Mouse (Mus musculus): ENCODE measurements at regions not wholly inside any gene's neighbourhood (a gene's known extent, or its start where the extent isn't known, plus 50 kb on each side); places are given as distances from the start of the nearest gene placed in this dataset.

DNA sequence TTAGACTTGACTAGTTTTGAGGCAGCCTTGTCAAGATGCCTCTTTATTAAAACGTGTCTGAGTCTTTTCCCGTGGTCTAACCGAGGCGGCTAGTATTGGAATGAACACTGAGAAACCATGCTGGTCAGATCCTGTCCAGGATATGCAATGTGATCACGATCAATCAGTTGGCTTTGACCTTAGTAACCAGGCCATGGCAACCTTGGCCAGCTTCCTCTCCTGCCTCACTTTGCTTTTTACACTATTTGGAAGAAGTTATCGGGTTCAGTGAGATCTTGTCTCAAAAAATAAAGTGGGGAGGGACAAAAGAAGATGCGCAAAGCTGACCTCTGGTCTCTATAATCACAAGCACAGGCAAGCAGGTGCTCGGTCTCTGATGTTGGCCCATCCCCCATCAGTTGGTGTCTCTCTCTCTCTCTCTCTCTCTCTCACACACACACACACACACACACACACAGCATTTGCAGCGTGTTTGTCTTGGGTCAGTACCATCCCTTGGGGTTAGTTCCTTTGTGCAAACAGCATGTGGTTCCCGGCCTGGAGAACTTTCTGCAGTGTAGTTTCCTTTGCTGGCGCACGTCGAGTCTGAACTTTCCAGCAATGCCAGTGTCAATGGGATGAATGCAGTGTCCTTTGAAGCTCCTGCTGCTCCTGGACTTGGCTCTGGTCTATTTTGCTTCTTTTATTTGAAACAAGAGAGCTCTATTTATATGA is 117.6 kb upstream of the Spdye4c start:
- DNase-seq (ENCODE audit: low spot score), result no peak

DNA sequence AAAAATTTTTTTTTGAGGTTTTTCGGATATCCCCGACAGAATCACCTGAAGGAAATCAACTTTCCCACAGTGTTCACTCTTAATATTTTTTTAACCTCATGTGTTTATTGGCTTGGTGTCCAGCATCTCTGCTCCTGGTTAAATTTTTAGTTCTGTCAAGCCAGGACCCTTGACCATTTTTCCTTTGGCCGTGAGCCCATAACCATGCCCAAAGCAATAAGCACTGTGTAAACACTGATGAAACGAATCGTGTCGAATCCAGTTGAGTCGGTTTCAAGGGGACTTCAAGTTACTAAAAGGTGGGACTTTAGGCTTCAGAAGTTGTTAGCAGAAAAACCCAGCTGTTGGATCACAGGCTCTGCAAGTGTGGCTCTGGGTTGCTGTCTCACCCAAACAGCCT is 117.0 kb upstream of the Spdye4c start:
- no peak for DNase-seq (ENCODE audit: low spot score)

DNA sequence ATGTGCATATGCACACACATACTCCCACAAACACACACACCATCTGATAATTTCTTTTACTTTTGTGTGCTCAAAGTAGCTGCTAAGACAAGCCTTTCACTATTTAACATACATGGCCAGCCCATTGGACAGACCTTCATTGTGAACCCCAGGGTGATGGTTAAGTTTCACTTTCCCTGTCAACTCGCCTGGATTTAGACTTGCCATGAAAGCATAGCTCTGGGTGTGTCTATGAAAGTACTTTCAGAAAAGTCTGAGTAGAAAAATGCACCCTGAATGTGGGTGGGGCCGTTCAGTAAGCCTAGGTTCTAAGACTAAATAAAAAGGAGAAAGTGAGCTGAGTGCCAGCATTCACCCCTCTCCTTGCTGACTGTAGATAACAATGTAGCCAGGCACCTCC is 113.8 kb upstream of the Spdye4c start:
- no peak for DNase-seq (ENCODE audit: low spot score)

DNA sequence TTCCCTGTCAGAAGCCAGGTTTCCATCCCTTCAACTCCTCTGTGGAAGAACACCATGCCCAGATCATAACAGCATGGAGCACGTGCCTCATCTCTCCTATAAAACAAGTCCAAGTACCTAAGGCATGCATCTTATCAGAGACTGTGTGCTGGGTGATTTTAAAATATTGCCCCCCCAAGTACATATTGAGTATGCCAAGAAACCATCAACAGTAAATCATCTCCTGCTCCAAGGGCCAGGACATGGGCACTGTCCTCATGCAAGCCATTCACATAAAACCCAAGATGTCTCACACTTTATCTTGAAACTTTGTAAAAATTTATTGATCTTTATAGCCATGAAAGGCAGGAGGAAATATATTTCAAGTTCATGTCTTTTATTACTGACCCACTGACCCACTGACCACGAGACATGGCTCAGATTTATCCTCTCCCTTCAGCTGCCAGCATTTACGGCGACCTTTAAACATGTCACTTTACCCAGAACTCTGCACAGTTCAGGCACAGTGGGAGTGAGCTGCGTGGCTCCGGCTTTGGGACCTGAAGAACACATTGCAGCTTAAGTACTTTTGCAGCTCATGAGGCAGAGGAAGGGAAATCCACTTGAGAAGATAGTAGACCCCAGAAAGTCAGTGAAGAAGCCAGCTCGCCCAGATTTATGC is 99.7 kb upstream of the Spdye4c start:
- DNase-seq (ENCODE audit: low spot score), result no peak

GRCm38 (mm10) chr2:128493871-128494270 is 97.1 kb upstream of the Spdye4c start:
- DNase-seq (ENCODE audit: low spot score), result no peak

- DNase-seq (ENCODE audit: low spot score), result no peak
These were observed 93.1 kb upstream of the Spdye4c start for GRCm38 (mm10) chr2:128497891-128498290.

DNA sequence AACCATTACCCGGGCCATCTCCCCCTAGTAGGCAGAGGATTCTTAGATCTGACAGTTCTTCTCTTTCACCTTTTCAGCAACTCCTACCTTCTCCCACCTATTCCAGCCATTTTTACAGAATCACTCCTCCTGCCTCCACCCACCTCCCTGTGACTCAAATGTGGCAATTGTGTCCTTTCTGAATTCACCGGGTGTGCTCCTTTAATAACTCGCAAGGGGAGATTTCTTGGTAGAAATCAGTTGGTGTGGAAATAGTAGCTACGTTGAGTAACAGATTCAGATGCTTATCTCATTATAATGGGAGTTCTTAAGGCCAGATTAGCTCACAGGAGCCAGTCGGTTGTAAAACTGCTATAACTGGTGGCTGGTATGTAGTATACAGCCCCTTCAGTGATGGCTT is 92.4 kb upstream of the Spdye4c start:
- no peak for DNase-seq (ENCODE audit: low spot score)

DNA sequence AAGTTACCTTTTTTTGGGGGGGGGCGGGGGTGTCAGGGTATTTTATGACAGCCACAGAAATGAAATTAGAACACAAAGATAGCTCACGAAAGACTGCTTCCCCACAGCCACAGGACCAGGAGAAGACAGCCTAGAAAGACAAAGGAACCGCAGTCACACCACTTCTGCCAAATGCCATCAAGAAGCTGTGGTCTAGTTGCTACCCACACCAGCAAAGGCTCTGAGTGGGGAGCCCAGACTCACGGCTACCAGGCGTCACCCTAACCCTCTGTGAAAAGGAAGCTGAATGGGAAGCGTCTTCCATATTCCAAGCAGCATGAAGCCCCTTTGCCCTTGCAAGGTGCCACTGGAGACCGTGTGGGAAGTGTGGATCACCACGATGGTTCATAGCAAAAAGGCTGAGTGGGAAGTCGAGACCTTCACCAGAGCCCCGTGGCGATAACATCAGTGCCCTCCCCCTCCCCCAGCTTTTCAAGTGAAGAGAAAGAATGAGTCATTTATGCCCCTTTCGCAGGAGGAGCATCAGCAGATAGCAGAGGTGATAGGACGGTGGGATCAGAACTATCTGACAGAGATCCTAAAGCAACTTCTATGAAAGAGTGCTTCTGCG is 91.3 kb upstream of the Spdye4c start:
- no peak for DNase-seq (ENCODE audit: low spot score)

DNA sequence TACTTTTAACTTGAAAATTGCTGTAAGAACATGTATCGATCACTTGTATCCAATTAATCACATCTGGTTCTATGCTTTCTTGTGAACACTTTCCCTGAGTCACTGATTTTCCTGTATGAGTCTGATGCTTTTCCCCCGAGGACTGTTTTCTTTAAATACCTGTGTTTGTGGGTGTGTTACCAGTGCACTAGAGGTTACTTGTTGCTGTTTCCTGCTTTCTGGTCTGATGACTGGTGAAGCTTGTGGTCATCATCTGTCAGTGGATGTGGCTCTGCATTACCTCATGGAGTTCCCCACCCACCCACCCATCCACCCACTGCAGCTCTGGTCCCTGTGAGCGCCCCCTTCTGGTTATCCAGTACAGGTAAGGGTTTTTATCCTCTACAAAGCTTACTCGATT is 88.3 kb upstream of the Spdye4c start:
- DNase-seq (ENCODE audit: low spot score), result no peak

GRCm38 (mm10) chr2:128503136-128503935 is 87.7 kb upstream of the Spdye4c start:
- no peak for DNase-seq (ENCODE audit: low spot score)

- no peak for DNase-seq (ENCODE audit: low spot score)
These were observed 83.3 kb upstream of the Spdye4c start for GRCm38 (mm10) chr2:128507591-128508243.

DNA sequence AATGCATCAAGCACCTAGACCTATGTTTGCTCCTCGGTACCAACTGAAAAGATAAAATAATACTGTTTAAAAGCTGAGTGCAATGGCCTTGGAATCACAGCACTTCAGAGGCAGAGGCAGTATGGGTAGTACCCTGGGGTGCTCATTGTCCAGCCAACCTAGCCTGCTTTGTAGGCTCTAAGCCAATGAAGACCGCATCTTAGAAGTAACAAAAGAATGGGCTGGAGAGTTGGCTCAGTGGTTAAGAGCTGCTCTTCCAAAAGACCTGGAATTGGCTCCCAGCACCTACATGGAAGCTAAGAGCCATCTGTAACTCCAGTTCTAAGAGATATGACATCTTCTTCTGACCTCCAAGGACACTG is 82.8 kb upstream of the Spdye4c start:
- DNase-seq (ENCODE audit: low spot score), result no peak

GRCm38 (mm10) chr2:128511291-128511690 is 79.7 kb upstream of the Spdye4c start:
- no peak for DNase-seq (ENCODE audit: low spot score)

DNA sequence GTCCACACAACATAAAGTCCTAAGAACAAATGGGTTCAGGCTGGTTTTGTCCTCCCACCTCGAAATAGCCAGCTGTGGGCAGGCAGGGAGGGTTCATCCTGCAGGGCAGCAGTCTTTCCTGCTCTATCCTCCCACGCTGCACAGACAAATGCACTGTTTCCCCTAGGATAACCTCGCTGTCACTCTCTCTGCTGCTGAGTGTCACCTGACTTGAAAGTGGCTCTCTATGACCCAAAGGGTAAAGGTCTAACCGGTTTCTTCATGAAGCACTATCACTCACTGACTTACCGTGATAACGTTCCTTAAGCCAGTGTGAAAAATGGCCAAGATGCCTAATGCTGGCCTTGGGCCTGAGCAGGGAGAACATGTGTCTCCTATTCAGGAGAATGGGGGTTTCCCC is 78.2 kb upstream of the Spdye4c start:
- DNase-seq (ENCODE audit: low spot score), result no peak

DNA sequence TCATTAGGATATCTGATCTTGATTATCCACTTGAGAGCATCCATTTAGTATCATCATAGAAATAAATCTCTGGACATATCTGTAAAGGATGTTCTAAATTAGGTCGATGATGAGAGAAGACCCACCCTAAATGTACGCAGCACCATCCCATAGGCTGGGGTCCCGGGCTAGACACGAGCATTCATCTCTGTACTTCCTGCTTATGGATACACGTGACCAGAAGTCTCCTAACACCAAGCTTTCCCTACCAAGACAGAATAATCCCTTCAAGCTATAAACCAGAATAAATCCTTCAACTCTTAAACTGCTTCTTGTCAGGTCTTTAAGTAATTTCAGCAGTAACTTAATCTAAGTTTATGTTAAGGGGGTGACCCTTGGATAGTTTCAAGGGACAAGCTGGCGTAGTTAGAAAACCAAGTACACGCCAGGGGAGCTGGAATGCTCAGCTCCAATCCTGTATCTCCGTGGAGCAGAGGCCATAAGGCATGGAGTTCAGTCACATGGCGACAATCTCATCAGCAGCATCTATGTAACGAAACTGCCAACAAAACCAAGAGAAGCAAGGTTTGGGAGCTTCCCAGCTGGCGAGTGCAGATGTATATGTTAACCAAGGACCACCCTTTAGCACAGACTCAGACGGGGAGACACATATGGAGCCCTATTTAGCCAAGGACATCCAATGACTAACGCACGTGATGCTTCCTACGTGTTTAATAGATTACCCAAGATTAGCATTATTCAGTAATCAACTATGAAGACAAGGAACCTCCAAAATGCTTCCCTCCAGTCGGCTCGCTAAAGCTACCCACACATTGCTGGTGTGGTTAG is 76.3 kb upstream of the Spdye4c start:
- no peak for DNase-seq (ENCODE audit: low spot score)

DNA sequence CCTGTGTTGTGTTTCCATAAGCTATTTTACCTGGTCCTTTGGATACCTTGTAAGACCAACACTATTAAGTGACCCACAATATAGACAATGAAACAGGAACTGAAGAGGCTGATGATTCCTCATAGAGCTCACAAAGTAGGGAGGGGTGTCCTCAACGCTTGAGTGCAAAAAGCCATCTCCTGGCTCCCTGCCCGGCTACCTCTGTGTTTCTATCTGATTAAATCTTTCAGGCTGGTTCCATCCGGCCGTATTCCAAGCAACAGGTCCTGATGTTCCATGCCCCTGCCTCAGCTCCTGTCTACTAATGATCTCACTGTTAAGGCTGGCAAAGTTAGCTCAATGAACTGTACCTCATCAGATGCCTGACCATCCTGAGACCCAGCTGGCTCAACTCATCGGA is 75.3 kb upstream of the Spdye4c start:
- DNase-seq (ENCODE audit: low spot score), result no peak

DNA sequence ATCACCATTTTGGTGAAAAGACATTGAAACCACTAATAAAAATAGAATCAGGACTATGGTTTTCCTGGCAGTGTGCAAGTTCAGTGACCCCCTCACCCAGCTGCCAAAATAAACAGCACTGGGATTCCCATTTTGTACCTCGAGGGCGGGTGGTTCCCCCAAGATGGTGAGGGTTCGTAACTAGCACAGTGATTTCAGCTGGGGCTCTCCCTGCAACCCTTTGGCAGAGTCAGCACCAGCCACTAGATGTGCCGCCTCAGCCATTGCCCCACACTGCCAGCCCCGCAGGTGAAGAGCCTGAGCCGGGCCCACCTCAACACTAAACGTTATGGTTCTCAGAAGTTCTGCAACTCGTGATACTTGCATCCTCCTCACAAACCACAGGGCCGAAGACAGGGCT is 74.3 kb upstream of the Spdye4c start:
- no peak for DNase-seq (ENCODE audit: low spot score)

DNA sequence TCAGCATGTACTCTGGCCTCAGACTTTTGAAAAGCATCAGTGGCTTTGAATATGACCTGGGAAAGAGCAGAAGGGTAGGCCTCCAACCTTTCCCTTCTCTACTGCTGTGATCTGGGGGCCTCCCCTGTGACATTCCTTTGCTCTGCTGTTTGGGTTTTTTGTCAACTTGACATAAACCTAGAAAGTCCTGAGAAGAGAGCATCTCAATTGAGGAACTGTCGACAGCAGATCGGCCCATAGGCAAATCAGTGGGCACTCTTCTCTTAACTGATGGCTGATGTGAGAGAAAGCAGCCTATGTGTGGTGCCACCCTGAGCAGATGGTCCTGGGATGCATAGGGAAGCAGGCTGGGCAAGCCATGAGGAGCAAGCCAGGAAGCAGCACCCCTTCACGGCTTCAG is 72.9 kb upstream of the Spdye4c start:
- no peak for DNase-seq (ENCODE audit: low spot score)

GRCm38 (mm10) chr2:128521701-128522443 is 69.1 kb upstream of the Spdye4c start:
- no peak for DNase-seq (ENCODE audit: low spot score)

DNA sequence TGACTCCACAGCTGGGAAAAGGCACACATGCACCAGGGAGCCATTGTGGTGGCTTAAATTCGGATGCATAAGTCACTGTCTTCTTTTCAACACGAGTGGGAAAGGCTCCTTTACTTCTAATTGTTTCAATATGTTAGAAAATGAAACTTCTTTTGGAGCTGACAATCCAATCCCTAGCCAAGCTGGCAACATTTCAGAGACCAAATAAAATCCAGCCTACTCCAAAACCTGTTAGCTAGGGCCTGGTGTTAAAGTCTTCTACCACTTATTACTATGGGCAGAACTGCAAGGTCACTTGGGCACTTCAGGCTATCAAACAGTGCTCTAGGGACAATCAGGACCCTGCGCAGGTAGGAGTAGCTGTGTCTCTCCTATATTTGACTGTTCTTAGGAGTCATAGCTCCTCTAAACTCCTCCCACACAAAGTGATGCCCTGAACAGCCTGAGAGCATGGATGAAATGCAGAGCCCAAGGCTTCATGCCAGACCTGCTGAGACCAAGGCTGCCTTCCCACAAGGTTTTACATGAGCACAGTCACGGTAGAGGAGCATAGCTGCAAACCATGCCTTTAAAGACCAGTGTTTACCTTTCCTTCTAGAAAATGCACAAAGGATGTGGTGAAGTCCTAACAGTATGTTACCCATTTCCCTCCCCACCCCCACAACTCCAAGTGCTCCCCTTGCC is 67.4 kb upstream of the Spdye4c start:
- no peak for DNase-seq (ENCODE audit: low spot score)

Measured in left cerebral cortex, adult 11 months (tissue).